Mouse (Mus musculus) heart, embryonic 10.5 days (tissue): Measurements from ENCODE around the gene Pithd1. TPM values are rescaled to one million over a fixed set of nuclear protein-coding genes. Genes with fewer than 3 reads are reported as not detected.
A peak's percentile ranks its signal among the peaks of the same experiment; 100 is the strongest.
"Not testable (repeated sequence)": the region's sequence is repeated elsewhere in the genome, so short reads cannot be mapped to it uniquely, and the experiment has no call there.

Source experiments
- DNase-seq: peaks from one replicate; pipeline ENCODE4 v3.0.0-alpha.2; 2017; ENCODE audit warnings: low spot score
- H3K27ac ChIP-seq: fragments of 300-500 bp; sonication (generic); 2 replicates; pipeline ENCODE4 v1.5.1; 2016; ENCODE audit warnings: mild to moderate bottlenecking
- H3K27me3 ChIP-seq: fragments of 300-500 bp; sonication (generic); 2 replicates; pipeline ENCODE4 v1.6.1; 2016; ENCODE audit warnings: mild to moderate bottlenecking; ENCODE audit not compliant: poor library complexity, insufficient read depth, severe bottlenecking
- H3K36me3 ChIP-seq: fragments of 300-500 bp; sonication (generic); 2 replicates; pipeline ENCODE4 v1.6.1; 2016; ENCODE audit warnings: mild to moderate bottlenecking, moderate library complexity
- H3K4me1 ChIP-seq: fragments of 300-500 bp; sonication (generic); 2 replicates; pipeline ENCODE4 v1.6.1; 2016; ENCODE audit warnings: mild to moderate bottlenecking
- H3K4me3 ChIP-seq: fragments of 300-500 bp; sonication (generic); 2 replicates; pipeline ENCODE4 v1.5.1; 2016; ENCODE audit warnings: mild to moderate bottlenecking, moderate library complexity
- H3K9me3 ChIP-seq: fragments of 300-500 bp; sonication (generic); 2 replicates; pipeline ENCODE4 v1.6.1; 2016; ENCODE audit warnings: mild to moderate bottlenecking, moderate library complexity
- WGBS: fragments of 180-500 bp; shearing (Covaris S2); methylation state at CpG from one replicate; pipeline ENCODE4 v1.1.7; 2016; 5-methylcytosine and 5-hydroxymethylcytosine counted together
- polyA plus RNA-seq: library from polyadenylated mRNA; unstranded; fragments of >200 nt; fragmentation: Nextera tagmentation; extraction: Ambion mirVana; gene quantifications from 2 replicates; pipeline ENCODE4 v1.2.1, GENCODE M21; 2016

Gene Pithd1
- polyA plus RNA-seq, 1 experiment from 2014 or later = 67.8 TPM

GRCm38 (mm10) chr4:135981524-135982063, 5.5 kb downstream of the Pithd1 start:
- H3K36me3 ChIP-seq = peaks cover 69% of the 10 kb centered on the region
- 83% methylated on average over 7 of the region's 7 CpGs for WGBS
- H3K27ac ChIP-seq = no peak overlapping the region
- no peak for DNase-seq
- peaks cover 17% of the 10 kb centered on the region for H3K4me1 ChIP-seq
- no peaks in the 10 kb centered on the region for H3K9me3 ChIP-seq
- H3K27me3 ChIP-seq = no peaks in the 10 kb centered on the region
- no peak overlapping the region for H3K4me3 ChIP-seq

GRCm38 (mm10) chr4:135980223-135980622, 6.8 kb downstream of the Pithd1 start:
- 94% methylated on average over 5 of the region's 5 CpGs for WGBS
- peaks cover 77% of the 10 kb centered on the region for H3K36me3 ChIP-seq
- not testable (repeated sequence) for H3K9me3 ChIP-seq, DNase-seq, H3K4me3 ChIP-seq, H3K27me3 ChIP-seq, H3K4me1 ChIP-seq, H3K27ac ChIP-seq

GRCm38 (mm10) chr4:135976146-135976545, 10.9 kb downstream of the Pithd1 start:
- no peak overlapping the region for H3K4me3 ChIP-seq
- peaks cover 51% of the 10 kb centered on the region for H3K36me3 ChIP-seq
- H3K27ac ChIP-seq = no peak overlapping the region
- no peaks in the 10 kb centered on the region for H3K27me3 ChIP-seq
- H3K4me1 ChIP-seq = peaks cover 20% of the 10 kb centered on the region
- DNase-seq = no peak
- 92% methylated on average over 12 of the region's 12 CpGs for WGBS
- no peaks in the 10 kb centered on the region for H3K9me3 ChIP-seq

GRCm38 (mm10) chr4:135972911-135973811, 13.9 kb downstream of the Pithd1 start:
- Histone ChIP-seq H3K36me3 (peaks cover 60% of the 10 kb centered on the region), H3K4me3 (peak overlapping the region; percentile 96), H3K27me3 (no peaks in the 10 kb centered on the region), H3K9me3 (no peaks in the 10 kb centered on the region), H3K27ac (peak overlapping the region; percentile 91), H3K4me1 (peaks cover 46% of the 10 kb centered on the region)
- WGBS = 59% methylated on average over 13 of the region's 13 CpGs
- DNase-seq = no peak

GRCm38 (mm10) chr4:135972556-135972906, 14.5 kb downstream of the Pithd1 start, which contains the start of gene Lypla2:
Gene Lypla2 (minus strand): TSS chr4:135972626.
- Histone ChIP-seq H3K27me3 (no peaks in the 10 kb centered on the region), H3K27ac (peak within 1 kb of the TSS; percentile 91), H3K4me3 (peak within 1 kb of the TSS; percentile 96), H3K9me3 (no peaks in the 10 kb centered on the region), H3K4me1 (peaks cover 47% of the 10 kb centered on the region), H3K36me3 (peaks cover 63% of the 10 kb centered on the region)
- peak; percentile 94 for DNase-seq
- 2% methylated on average over 19 of the region's 19 CpGs for WGBS

- 1% methylated on average over 35 of the region's 35 CpGs for WGBS
- no peak for DNase-seq
- H3K36me3 ChIP-seq = peaks cover 64% of the 10 kb centered on the region
- H3K27me3 ChIP-seq = no peaks in the 10 kb centered on the region
- peak overlapping the region; percentile 91 for H3K27ac ChIP-seq
- H3K4me1 ChIP-seq = peaks cover 47% of the 10 kb centered on the region
- H3K4me3 ChIP-seq = peak overlapping the region; percentile 96
- no peaks in the 10 kb centered on the region for H3K9me3 ChIP-seq
These were observed 15.1 kb downstream of the Pithd1 start for GRCm38 (mm10) chr4:135971805-135972555.

- Histone ChIP-seq H3K27me3 (no peaks in the 10 kb centered on the region), H3K4me1 (peaks cover 47% of the 10 kb centered on the region), H3K4me3 (no peak overlapping the region), H3K9me3 (no peaks in the 10 kb centered on the region), H3K27ac (no peak overlapping the region), H3K36me3 (peaks cover 63% of the 10 kb centered on the region)
- DNase-seq = no peak
- 92% methylated on average over 11 of the region's 11 CpGs for WGBS
These were observed 16.5 kb downstream of the Pithd1 start for GRCm38 (mm10) chr4:135970585-135970984.

GRCm38 (mm10) chr4:135969070-135969750, 17.9 kb downstream of the Pithd1 start:
- Histone ChIP-seq H3K4me1 (peaks cover 58% of the 10 kb centered on the region), H3K27me3 (no peaks in the 10 kb centered on the region), H3K9me3 (no peaks in the 10 kb centered on the region), H3K36me3 (peaks cover 55% of the 10 kb centered on the region), H3K27ac (no peak overlapping the region), H3K4me3 (peak overlapping the region; percentile 25; the same call in 1 of the 2 replicates)
- WGBS = 89% methylated on average over 13 of the region's 13 CpGs
- DNase-seq = no peak

GRCm38 (mm10) chr4:135968271-135968869, 18.7 kb downstream of the Pithd1 start:
- 64% methylated on average over 19 of the region's 19 CpGs for WGBS
- Histone ChIP-seq H3K4me1 (peaks cover 60% of the 10 kb centered on the region), H3K27me3 (no peaks in the 10 kb centered on the region), H3K9me3 (no peaks in the 10 kb centered on the region), H3K36me3 (peaks cover 55% of the 10 kb centered on the region), H3K27ac (peak overlapping the region; percentile 31; the same call in 1 of the 2 replicates), H3K4me3 (peak overlapping the region; percentile 25; the same call in 1 of the 2 replicates)
- DNase-seq = no peak

- no peak for DNase-seq
- Histone ChIP-seq H3K9me3 (no peaks in the 10 kb centered on the region), H3K4me1 (peaks cover 61% of the 10 kb centered on the region), H3K4me3 (no peak overlapping the region), H3K27ac (no peak overlapping the region), H3K27me3 (no peaks in the 10 kb centered on the region), H3K36me3 (peaks cover 55% of the 10 kb centered on the region)
- 89% methylated on average over 18 of the region's 18 CpGs for WGBS
These were observed 19.8 kb downstream of the Pithd1 start for GRCm38 (mm10) chr4:135967086-135967760.

GRCm38 (mm10) chr4:135966283-135966682, 20.8 kb downstream of the Pithd1 start:
- Histone ChIP-seq H3K4me3 (no peak overlapping the region), H3K4me1 (peaks cover 52% of the 10 kb centered on the region), H3K27ac (no peak overlapping the region), H3K36me3 (peaks cover 55% of the 10 kb centered on the region), H3K27me3 (no peaks in the 10 kb centered on the region), H3K9me3 (no peaks in the 10 kb centered on the region)
- 92% methylated on average over 16 of the region's 16 CpGs for WGBS
- DNase-seq = no peak

GRCm38 (mm10) chr4:135965113-135965512, 22.0 kb downstream of the Pithd1 start:
- 75% methylated on average over 9 of the region's 9 CpGs for WGBS
- Histone ChIP-seq H3K27ac (no peak overlapping the region), H3K4me1 (peaks cover 44% of the 10 kb centered on the region), H3K4me3 (0 out of 2 replicates have a peak overlapping the region, but pooled peaks have one; percentile 83), H3K27me3 (no peaks in the 10 kb centered on the region), H3K36me3 (peaks cover 55% of the 10 kb centered on the region), H3K9me3 (no peaks in the 10 kb centered on the region)
- DNase-seq = no peak
